Mouse (Mus musculus) midbrain, embryonic 12.5 days (tissue): ENCODE data around the gene Mecr. TPM values are rescaled to one million over a fixed set of nuclear protein-coding genes. Genes with fewer than 3 reads are reported as not detected.

ENCODE experiments used
- ATAC-seq: fragments of 200-750 bp; cut with Nextera tagmentation; 2 replicates; pipeline ENCODE4 v1.8.0; 2017; ENCODE audit warnings: low read depth, moderate TSS enrichment, moderate library complexity; ENCODE audit not compliant: low FRiP score
- H3K27ac ChIP-seq: fragments of 300-500 bp; sonication (generic); replicated peaks from 2 replicates; pipeline ENCODE4 v1.5.1; 2016; ENCODE audit warnings: mild to moderate bottlenecking
- H3K27me3 ChIP-seq: fragments of 300-500 bp; sonication (generic); 2 replicates; pipeline ENCODE4 v1.6.1; 2016; ENCODE audit warnings: mild to moderate bottlenecking
- H3K36me3 ChIP-seq: fragments of 300-500 bp; sonication (generic); 2 replicates; pipeline ENCODE4 v1.6.1; 2016
- H3K4me1 ChIP-seq: fragments of 300-500 bp; sonication (generic); 2 replicates; pipeline ENCODE4 v1.6.1; 2016
- H3K4me2 ChIP-seq: fragments of 300-500 bp; sonication (generic); replicated peaks from 2 replicates; pipeline ENCODE4 v1.6.1; 2016; ENCODE audit warnings: mild to moderate bottlenecking, moderate library complexity
- H3K4me3 ChIP-seq: fragments of 300-500 bp; sonication (generic); 2 replicates; pipeline ENCODE4 v1.5.1; 2016; ENCODE audit warnings: mild to moderate bottlenecking
- H3K9ac ChIP-seq: fragments of 300-500 bp; sonication (generic); replicated peaks from 2 replicates; pipeline ENCODE4 v1.6.1; 2016; ENCODE audit warnings: mild to moderate bottlenecking, moderate library complexity
- H3K9me3 ChIP-seq: fragments of 300-500 bp; sonication (generic); 2 replicates; pipeline ENCODE4 v1.6.1; 2016; ENCODE audit warnings: mild to moderate bottlenecking
- WGBS: fragments of 180-500 bp; shearing (Covaris S2); methylation state at CpG from one replicate; pipeline ENCODE4 v1.1.7; 2016; 5-methylcytosine and 5-hydroxymethylcytosine counted together
- polyA plus RNA-seq: library from polyadenylated mRNA; unstranded; fragments of >200 nt; fragmentation: Nextera tagmentation; extraction: Ambion mirVana; gene quantifications from 2 replicates; pipeline ENCODE4 v1.2.1, GENCODE M21; 2016

Gene Mecr
- polyA plus RNA-seq, 1 experiment from 2014 or later = 44.5 TPM

DNA sequence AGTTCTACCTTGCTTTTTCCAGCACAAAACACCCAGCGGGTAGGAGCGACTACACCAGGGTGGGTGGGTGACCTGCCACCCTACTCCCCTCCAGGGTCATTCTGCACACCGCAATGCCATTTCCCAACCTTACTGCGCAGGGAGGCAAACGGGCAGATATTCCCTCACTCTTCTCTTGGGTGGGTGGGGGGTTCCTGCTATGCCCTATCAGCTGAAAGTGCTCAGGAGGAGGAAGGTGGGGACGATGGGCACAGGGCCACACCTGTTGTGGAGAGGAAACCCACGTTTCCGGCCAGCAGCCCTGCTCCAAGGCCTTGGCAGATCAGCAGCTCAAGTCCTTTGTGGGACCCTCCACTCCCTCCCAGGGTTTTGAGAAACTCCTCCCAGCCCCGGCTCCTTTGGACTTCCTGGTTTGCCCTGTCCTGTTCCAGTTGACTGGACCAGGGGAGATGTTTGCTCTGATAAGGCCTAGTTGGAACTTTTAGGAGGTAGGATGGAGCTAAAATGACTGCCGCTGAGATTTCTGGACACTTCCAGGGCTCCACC, 73.8 kb downstream of the Mecr start:
- Histone ChIP-seq H3K27ac (no peak overlapping the region), H3K4me1 (peaks cover 51% of the 10 kb centered on the region), H3K36me3 (no peaks in the 10 kb centered on the region), H3K4me2 (no peak overlapping the region), H3K4me3 (no peak overlapping the region), H3K9ac (no peak overlapping the region), H3K9me3 (no peaks in the 10 kb centered on the region), H3K27me3 (peaks cover 99% of the 10 kb centered on the region)
- ATAC-seq = no peak
- WGBS = 78% methylated on average over 10 of the region's 10 CpGs

Other genes with a start within 250 kb of the Mecr start
- 19.4 and 30.6 TPM in 2 replicates for gene Ptpru, start 5.2 kb upstream of the Mecr start, polyA plus RNA-seq
- gene Srsf4, start 30.1 kb downstream of the Mecr start, polyA plus RNA-seq = 166 and 167 TPM in 2 replicates
- gene Tmem200b, start 78.3 kb downstream of the Mecr start, polyA plus RNA-seq = 0.64 and 0.99 TPM in 2 replicates
- 0.15 TPM in 1 of 2 replicates, not detected in the other for gene Gm10300, start 231.2 kb downstream of the Mecr start, polyA plus RNA-seq
- 227 and 251 TPM in 2 replicates for gene Epb41, start 231.9 kb downstream of the Mecr start, polyA plus RNA-seq